Mouse (Mus musculus): ENCODE measurements at regions not wholly inside any gene's neighbourhood (a gene's known extent, or its start where the extent isn't known, plus 50 kb on each side); places are given as distances from the start of the nearest gene placed in this dataset.

GRCm38 (mm10) chr5:96936239-96936638, 61.2 kb upstream of the Bmp2k start:
- DNase-seq = peak; percentile 2

- DNase-seq = peak; percentile 68
Measured at GRCm38 (mm10) chr5:96938718-96939117, 58.8 kb upstream of the Bmp2k start.

- no peak for DNase-seq
Measured at GRCm38 (mm10) chr5:96939273-96939672, 58.2 kb upstream of the Bmp2k start.

GRCm38 (mm10) chr5:96940170-96941086, 57.1 kb upstream of the Bmp2k start:
- peak; percentile 88 for DNase-seq

- peak; percentile 89 for DNase-seq
Measured at GRCm38 (mm10) chr5:96941087-96941468, 56.4 kb upstream of the Bmp2k start.

- DNase-seq = peak; percentile 64
Measured at GRCm38 (mm10) chr5:96941518-96941917, 56.0 kb upstream of the Bmp2k start.
